Mouse (Mus musculus) midbrain, postnatal 0 days (tissue): ENCODE measurements around the gene Mef2d. TPM values are rescaled to one million over a fixed set of nuclear protein-coding genes. Genes with fewer than 3 reads are reported as not detected.

ENCODE experiments used
- ATAC-seq: fragments of 200-750 bp; cut with Nextera tagmentation; 2 replicates; pipeline ENCODE4 v1.8.0; 2017; ENCODE audit warnings: moderate number of reproducible peaks, mild to moderate bottlenecking, moderate TSS enrichment, moderate library complexity; ENCODE audit not compliant: low FRiP score
- DNase-seq: peaks from one replicate; pipeline ENCODE4 v3.0.0-alpha.2; 2015; ENCODE audit warnings: low spot score
- H3K27ac ChIP-seq: fragments of 300-500 bp; sonication (generic); 2 replicates; pipeline ENCODE4 v1.5.1; 2014; ENCODE audit warnings: low read depth, mild to moderate bottlenecking, low read length, mixed read lengths
- H3K27me3 ChIP-seq: fragments of 300-500 bp; sonication (generic); 2 replicates; pipeline ENCODE4 v1.6.1; 2014; ENCODE audit warnings: low read length, control low read depth, mixed read lengths; ENCODE audit not compliant: insufficient read depth
- H3K36me3 ChIP-seq: fragments of 300-500 bp; sonication (generic); 2 replicates; pipeline ENCODE4 v1.6.1; 2014; ENCODE audit warnings: low read length, control low read depth, mixed read lengths; ENCODE audit not compliant: insufficient read depth
- H3K4me1 ChIP-seq: fragments of 300-500 bp; sonication (generic); 2 replicates; pipeline ENCODE4 v1.6.1; 2014; ENCODE audit warnings: mild to moderate bottlenecking, control low read depth, antibody characterized with exemption, low read length, mixed read lengths; ENCODE audit not compliant: insufficient read depth
- H3K4me2 ChIP-seq: fragments of 300-500 bp; sonication (generic); 2 replicates; pipeline ENCODE4 v1.6.1; 2014; ENCODE audit warnings: low read depth, mild to moderate bottlenecking, low read length, mixed read lengths; ENCODE audit not compliant: poor library complexity, severe bottlenecking
- H3K4me3 ChIP-seq: fragments of 300-500 bp; sonication (generic); 2 replicates; pipeline ENCODE4 v1.5.1; 2014; ENCODE audit warnings: low read depth, mild to moderate bottlenecking, low read length, moderate library complexity
- H3K9ac ChIP-seq: fragments of 300-500 bp; sonication (generic); replicated peaks from 2 replicates; pipeline ENCODE4 v1.6.1; 2014; ENCODE audit warnings: mild to moderate bottlenecking, low read length, moderate library complexity, mixed read lengths; ENCODE audit not compliant: poor library complexity, severe bottlenecking
- H3K9me3 ChIP-seq: fragments of 300-500 bp; sonication (generic); 2 replicates; pipeline ENCODE4 v1.6.1; 2016; ENCODE audit warnings: low read length, control low read depth
- CTCF ChIP-seq: IDR thresholded peaks from 2 replicates; pipeline ENCODE4 v1.5.1; 2016; ENCODE audit warnings: antibody characterized with exemption, mild to moderate bottlenecking
- WGBS: fragments of 180-500 bp; shearing (Covaris S2); extraction: QIAGEN DNeasy Blood & Tissue Kit; methylation state at CpG from one replicate; pipeline ENCODE4 v1.1.7; 2014; 5-methylcytosine and 5-hydroxymethylcytosine counted together
- polyA plus RNA-seq: library from polyadenylated mRNA; unstranded; fragments of >200 nt; fragmentation: Nextera tagmentation; extraction: Ambion mirVana; gene quantifications from 2 replicates; pipeline ENCODE4 v1.2.1, GENCODE M21; 2015
- total RNA-seq: library from RNA; depleted of rRNA; stranded (reverse); fragments of >200 nt; gene quantifications from 2 replicates; pipeline ENCODE4 v1.2.3, GENCODE M21; 2014

Mef2d gene
- total and polyA plus RNA-seq, 2 experiments from 2014 or later = 26.1 to 59.6 TPM

- DNase-seq (no peak), ATAC-seq (no peak)
- no peaks in the 10 kb centered on the region for H3K9me3 ChIP-seq
- H3K36me3 ChIP-seq = no peaks in the 10 kb centered on the region
- H3K4me3 ChIP-seq = no peak overlapping the region
- no peak overlapping the region for H3K9ac ChIP-seq
- H3K27me3 ChIP-seq = no peaks in the 10 kb centered on the region
- 75% methylated on average over 4 of the region's 4 CpGs for WGBS
- TF ChIP-seq CTCF = no peak
- H3K27ac ChIP-seq = no peak overlapping the region
- no peaks in the 10 kb centered on the region for H3K4me1 ChIP-seq
- no peak overlapping the region for H3K4me2 ChIP-seq
Measured at GRCm38 (mm10) chr3:88125195-88125594, 17.0 kb upstream of the Mef2d start.

GRCm38 (mm10) chr3:88126181-88126580 is 16.0 kb upstream of the Mef2d start:
- Histone ChIP-seq H3K4me2 (no peak overlapping the region), H3K9me3 (no peaks in the 10 kb centered on the region), H3K27me3 (no peaks in the 10 kb centered on the region), H3K4me1 (no peaks in the 10 kb centered on the region), H3K4me3 (no peak overlapping the region), H3K27ac (no peak overlapping the region), H3K36me3 (no peaks in the 10 kb centered on the region), H3K9ac (no peak overlapping the region)
- no peak for ATAC-seq
- WGBS = 87% methylated on average over 7 of the region's 7 CpGs
- no peak for DNase-seq
- TF ChIP-seq CTCF = no peak

DNA sequence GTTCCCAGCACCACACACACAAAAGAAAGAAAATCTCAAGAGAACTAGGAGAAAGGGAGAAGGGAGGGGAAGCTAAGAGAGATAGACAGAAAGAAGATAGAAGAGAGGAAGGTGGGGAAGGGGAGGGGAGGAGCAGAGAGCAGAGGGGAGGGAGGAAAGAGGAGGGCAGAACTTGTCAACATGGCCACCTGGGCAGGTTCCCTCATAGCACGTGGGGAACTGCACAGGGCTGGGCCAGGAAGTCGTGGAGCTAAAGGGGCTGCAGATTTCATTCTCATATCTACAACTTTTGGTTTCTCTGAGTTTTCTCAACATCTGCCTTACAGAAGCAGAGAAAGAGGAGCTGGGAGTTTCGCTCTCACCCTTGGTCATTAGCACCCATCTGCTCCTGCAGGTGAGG is 14.5 kb upstream of the Mef2d start:
- Histone ChIP-seq H3K27ac (no peak overlapping the region), H3K4me2 (no peak overlapping the region), H3K9me3 (no peaks in the 10 kb centered on the region), H3K4me1 (no peaks in the 10 kb centered on the region), H3K4me3 (no peak overlapping the region), H3K9ac (no peak overlapping the region), H3K36me3 (no peaks in the 10 kb centered on the region), H3K27me3 (no peaks in the 10 kb centered on the region)
- no peak for TF ChIP-seq CTCF
- no peak for DNase-seq
- WGBS = 74% methylated on average over 3 of the region's 3 CpGs
- no peak for ATAC-seq

DNA sequence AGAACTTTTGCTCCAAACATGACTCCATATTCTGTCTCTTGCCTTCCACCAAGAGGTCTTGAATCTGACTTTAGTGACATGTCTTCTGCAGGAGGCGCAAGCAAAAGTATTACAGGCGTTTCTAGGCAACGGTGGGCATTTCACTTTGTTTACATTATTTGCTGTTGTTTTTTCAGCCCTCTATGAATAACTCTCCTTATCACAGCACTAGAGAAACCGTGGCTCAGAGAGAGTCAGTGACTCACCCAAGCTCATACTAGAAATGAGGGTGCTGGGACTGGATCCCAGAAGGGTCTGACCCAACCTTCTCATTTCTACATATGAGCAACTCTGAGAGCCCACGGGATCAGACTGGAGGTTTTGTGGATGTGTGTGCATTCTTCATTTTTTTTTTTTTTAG is 14.1 kb upstream of the Mef2d start:
- Histone ChIP-seq H3K4me2 (no peak overlapping the region), H3K27ac (no peak overlapping the region), H3K27me3 (no peaks in the 10 kb centered on the region), H3K9ac (no peak overlapping the region), H3K36me3 (no peaks in the 10 kb centered on the region), H3K9me3 (no peaks in the 10 kb centered on the region), H3K4me1 (no peaks in the 10 kb centered on the region), H3K4me3 (no peak overlapping the region)
- 74% methylated on average over 5 of the region's 5 CpGs for WGBS
- no peak for TF ChIP-seq CTCF
- no peak for ATAC-seq
- no peak for DNase-seq

- H3K4me1 ChIP-seq = no peaks in the 10 kb centered on the region
- no peak overlapping the region for H3K27ac ChIP-seq
- no peaks in the 10 kb centered on the region for H3K9me3 ChIP-seq
- no peak overlapping the region for H3K4me2 ChIP-seq
- 49% methylated on average over 4 of the region's 4 CpGs for WGBS
- H3K27me3 ChIP-seq = no peaks in the 10 kb centered on the region
- H3K36me3 ChIP-seq = no peaks in the 10 kb centered on the region
- no peak overlapping the region for H3K4me3 ChIP-seq
- no peak for DNase-seq
- H3K9ac ChIP-seq = no peak overlapping the region
- ATAC-seq = no peak
- no peak for TF ChIP-seq CTCF
Measured at GRCm38 (mm10) chr3:88129006-88129405, 13.2 kb upstream of the Mef2d start.

DNA sequence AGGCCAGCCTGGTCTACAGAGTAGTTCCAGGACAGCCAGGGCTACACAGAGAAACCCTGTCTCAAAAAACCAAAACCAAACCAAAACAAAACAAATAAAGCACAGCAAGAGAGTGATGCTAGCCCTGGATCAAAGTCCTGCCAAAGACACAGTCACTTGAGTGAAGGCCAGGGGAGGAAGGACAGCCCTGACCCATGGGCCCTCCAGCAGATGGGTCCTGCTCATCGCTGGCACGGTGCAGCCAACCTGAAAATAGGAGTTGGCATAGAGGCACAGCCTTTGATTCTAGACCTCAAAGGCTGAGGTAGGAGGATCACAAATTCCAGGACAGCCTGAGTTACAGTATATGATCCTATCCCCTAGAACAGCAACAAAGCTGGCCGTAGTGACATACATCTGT is 11.1 kb upstream of the Mef2d start:
- H3K9ac ChIP-seq = no peak overlapping the region
- no peaks in the 10 kb centered on the region for H3K9me3 ChIP-seq
- no peaks in the 10 kb centered on the region for H3K27me3 ChIP-seq
- no peaks in the 10 kb centered on the region for H3K36me3 ChIP-seq
- no peak for ATAC-seq
- TF ChIP-seq CTCF = no peak
- H3K4me3 ChIP-seq = no peak overlapping the region
- WGBS = 100% methylated on average over 3 of the region's 3 CpGs
- H3K4me2 ChIP-seq = no peak overlapping the region
- no peak for DNase-seq
- H3K27ac ChIP-seq = no peak overlapping the region
- H3K4me1 ChIP-seq = no peaks in the 10 kb centered on the region

DNA sequence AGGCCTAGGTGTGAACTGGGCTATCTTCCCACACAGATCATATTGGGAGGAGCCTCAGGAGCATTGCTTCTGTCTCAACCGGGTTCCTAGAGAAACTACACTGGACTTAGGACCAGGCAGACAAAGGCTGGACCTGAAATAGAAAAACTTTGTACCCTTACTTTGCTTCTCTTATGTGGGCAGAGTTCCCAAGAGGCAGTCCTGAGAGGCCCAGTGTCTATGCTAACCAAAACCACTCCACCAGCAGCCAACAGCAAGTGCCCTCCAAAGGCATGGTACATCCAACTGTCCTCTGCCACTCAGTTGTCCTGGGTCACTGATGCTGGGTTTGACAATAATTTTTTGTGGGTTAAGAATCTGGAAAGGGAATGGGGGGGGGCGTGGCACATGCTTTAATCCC is 9.7 kb upstream of the Mef2d start:
- ATAC-seq = no peak
- no peak for DNase-seq
- H3K36me3 ChIP-seq = no peaks in the 10 kb centered on the region
- no peaks in the 10 kb centered on the region for H3K4me1 ChIP-seq
- TF ChIP-seq CTCF = no peak
- no peaks in the 10 kb centered on the region for H3K27me3 ChIP-seq
- no peak overlapping the region for H3K27ac ChIP-seq
- H3K4me3 ChIP-seq = no peak overlapping the region
- no peaks in the 10 kb centered on the region for H3K9me3 ChIP-seq
- no peak overlapping the region for H3K4me2 ChIP-seq
- WGBS = 81% methylated on average over 2 of the region's 2 CpGs
- no peak overlapping the region for H3K9ac ChIP-seq
